Mouse (Mus musculus) heart, embryonic 16.5 days (tissue): ENCODE measurements around the gene Arih2. TPM values are rescaled to one million over a fixed set of nuclear protein-coding genes. Genes with fewer than 3 reads are reported as not detected.

Source experiments
- ATAC-seq: fragments of 200-750 bp; cut with Nextera tagmentation; replicated peaks from 2 replicates; pipeline ENCODE4 v1.8.0; 2017; ENCODE audit warnings: moderate number of reproducible peaks; ENCODE audit not compliant: insufficient read depth, low FRiP score; ENCODE audit errors: extremely low read depth
- H3K27ac ChIP-seq: fragments of 300-500 bp; sonication (generic); 2 replicates; pipeline ENCODE4 v1.5.1; 2014; ENCODE audit warnings: mild to moderate bottlenecking, low read length, control low read depth, moderate library complexity
- H3K27me3 ChIP-seq: fragments of 300-500 bp; sonication (generic); 2 replicates; pipeline ENCODE4 v1.6.1; 2014; ENCODE audit warnings: low read length, mixed read lengths; ENCODE audit not compliant: control insufficient read depth, insufficient read depth
- H3K36me3 ChIP-seq: fragments of 300-500 bp; sonication (generic); 2 replicates; pipeline ENCODE4 v1.6.1; 2014; ENCODE audit not compliant: control insufficient read depth, insufficient read depth
- H3K4me1 ChIP-seq: fragments of 300-500 bp; sonication (generic); 2 replicates; pipeline ENCODE4 v1.6.1; 2014; ENCODE audit warnings: low read length, mixed read lengths; ENCODE audit not compliant: control insufficient read depth, insufficient read depth
- H3K4me2 ChIP-seq: fragments of 300-500 bp; sonication (generic); 2 replicates; pipeline ENCODE4 v1.6.1; 2014; ENCODE audit warnings: low read depth, mild to moderate bottlenecking, control low read depth, low read length
- H3K4me3 ChIP-seq: fragments of 300-500 bp; sonication (generic); 2 replicates; pipeline ENCODE4 v1.5.1; 2014; ENCODE audit warnings: mild to moderate bottlenecking, control low read depth, low read length
- H3K9ac ChIP-seq: fragments of 300-500 bp; sonication (generic); 2 replicates; pipeline ENCODE4 v1.6.1; 2014; ENCODE audit warnings: low read length, control low read depth
- H3K9me3 ChIP-seq: fragments of 300-500 bp; sonication (generic); replicated peaks from 2 replicates; pipeline ENCODE4 v1.6.1; 2016; ENCODE audit warnings: low read length; ENCODE audit not compliant: control insufficient read depth
- WGBS: fragments of 180-500 bp; shearing (Covaris S2); extraction: QIAGEN DNeasy Blood & Tissue Kit; methylation state at CpG from one replicate; pipeline ENCODE4 v1.1.7; 2014; 5-methylcytosine and 5-hydroxymethylcytosine counted together
- polyA plus RNA-seq: library from polyadenylated mRNA; unstranded; fragments of >200 nt; fragmentation: Nextera tagmentation; extraction: Ambion mirVana; gene quantifications from 2 replicates; pipeline ENCODE4 v1.2.1, GENCODE M21; 2015

Gene Arih2
- polyA plus RNA-seq, 1 experiment from 2014 or later, result 45.6 TPM

GRCm38 (mm10) chr9:108570207-108570896 is 78.8 kb downstream of the Arih2 start:
- H3K9ac ChIP-seq, result peak overlapping the region; percentile 76
- H3K27me3 ChIP-seq, result no peaks in the 10 kb centered on the region
- WGBS, result under 1% methylated on average over 40 of the region's 40 CpGs
- H3K36me3 ChIP-seq, result peaks cover 25% of the 10 kb centered on the region
- H3K4me3 ChIP-seq, result peak overlapping the region; percentile 73
- H3K4me1 ChIP-seq, result peaks cover 33% of the 10 kb centered on the region
- H3K9me3 ChIP-seq, result no peaks in the 10 kb centered on the region
- ATAC-seq, result no peak
- H3K4me2 ChIP-seq, result peak overlapping the region; percentile 94
- peak overlapping the region; percentile 43; the same call in 1 of the 2 replicates for H3K27ac ChIP-seq

GRCm38 (mm10) chr9:108569381-108570206 is 79.6 kb downstream of the Arih2 start, which contains the start of gene Dalrd3:
Dalrd3 (plus strand) TSS chr9:108569886.
- peak; percentile 55 for ATAC-seq
- H3K9me3 ChIP-seq, result no peaks in the 10 kb centered on the region
- H3K36me3 ChIP-seq, result peaks cover 27% of the 10 kb centered on the region
- H3K9ac ChIP-seq, result peak within 1 kb of the TSS; percentile 76
- H3K4me2 ChIP-seq, result peak within 1 kb of the TSS; percentile 100
- peaks cover 31% of the 10 kb centered on the region for H3K4me1 ChIP-seq
- WGBS, result 6% methylated on average over 42 of the region's 42 CpGs
- H3K27me3 ChIP-seq, result no peaks in the 10 kb centered on the region
- peak within 1 kb of the TSS; percentile 43 for H3K27ac ChIP-seq
- H3K4me3 ChIP-seq, result peak within 1 kb of the TSS; percentile 73

- Histone ChIP-seq H3K4me1 (peaks cover 31% of the 10 kb centered on the region), H3K27ac (peak overlapping the region; percentile 98; the same call in 1 of the 2 replicates), H3K4me2 (peak overlapping the region; percentile 100), H3K27me3 (no peaks in the 10 kb centered on the region), H3K9me3 (no peaks in the 10 kb centered on the region), H3K9ac (peak overlapping the region; percentile 80; the same call in 1 of the 2 replicates), H3K4me3 (peak overlapping the region; percentile 86), H3K36me3 (peaks cover 37% of the 10 kb centered on the region)
- ATAC-seq, result no peak
- WGBS, result 67% methylated on average over 17 of the region's 17 CpGs
These were observed 80.7 kb downstream of the Arih2 start for GRCm38 (mm10) chr9:108568511-108568921.

- H3K4me3 ChIP-seq, result peak overlapping the region; percentile 86
- H3K27ac ChIP-seq, result peak overlapping the region; percentile 98
- H3K27me3 ChIP-seq, result no peaks in the 10 kb centered on the region
- ATAC-seq, result no peak
- peak overlapping the region; percentile 100 for H3K4me2 ChIP-seq
- H3K9me3 ChIP-seq, result no peaks in the 10 kb centered on the region
- H3K36me3 ChIP-seq, result peaks cover 35% of the 10 kb centered on the region
- 10% methylated on average over 18 of the region's 18 CpGs for WGBS
- H3K9ac ChIP-seq, result peak overlapping the region; percentile 80
- H3K4me1 ChIP-seq, result peaks cover 31% of the 10 kb centered on the region
These were observed 81.2 kb downstream of the Arih2 start for GRCm38 (mm10) chr9:108567931-108568419.

- Histone ChIP-seq H3K4me3 (peak within 1 kb of the TSS; percentile 86), H3K9ac (peak within 1 kb of the TSS; percentile 80), H3K4me1 (peaks cover 31% of the 10 kb centered on the region), H3K4me2 (peak within 1 kb of the TSS; percentile 100), H3K9me3 (no peaks in the 10 kb centered on the region), H3K36me3 (peaks cover 33% of the 10 kb centered on the region), H3K27me3 (no peaks in the 10 kb centered on the region), H3K27ac (peak within 1 kb of the TSS; percentile 98)
- under 1% methylated on average over 73 of the region's 73 CpGs for WGBS
- ATAC-seq, result peak; percentile 83
These were observed 82.1 kb downstream of the Arih2 start, which contains the start of gene Ndufaf3 for GRCm38 (mm10) chr9:108566815-108567776. Ndufaf3 (minus strand) TSS chr9:108567434.

GRCm38 (mm10) chr9:108565881-108566814 is 83.0 kb downstream of the Arih2 start:
- ATAC-seq, result peak; percentile 0; the same call in 1 of the 2 replicates
- Histone ChIP-seq H3K9me3 (no peaks in the 10 kb centered on the region), H3K4me3 (peak overlapping the region; percentile 86), H3K27me3 (no peaks in the 10 kb centered on the region), H3K36me3 (peaks cover 29% of the 10 kb centered on the region), H3K4me2 (peak overlapping the region; percentile 100), H3K9ac (peak overlapping the region; percentile 80), H3K4me1 (peaks cover 37% of the 10 kb centered on the region), H3K27ac (peak overlapping the region; percentile 98)
- WGBS, result 10% methylated on average over 35 of the region's 35 CpGs

- Histone ChIP-seq H3K36me3 (peaks cover 34% of the 10 kb centered on the region), H3K27ac (no peak overlapping the region), H3K4me1 (peaks cover 28% of the 10 kb centered on the region), H3K9ac (no peak overlapping the region), H3K4me2 (no peak overlapping the region), H3K27me3 (no peaks in the 10 kb centered on the region), H3K9me3 (no peaks in the 10 kb centered on the region), H3K4me3 (no peak overlapping the region)
- ATAC-seq, result no peak
- WGBS, result 90% methylated on average over 7 of the region's 7 CpGs
These were observed 85.1 kb downstream of the Arih2 start for GRCm38 (mm10) chr9:108564131-108564530.
